Mouse (Mus musculus) thymus, adult 2 months (tissue): ENCODE results near the gene Ubash3a. TPM values are rescaled to one million over a fixed set of nuclear protein-coding genes. Genes with fewer than 3 reads are reported as not detected.
A peak's percentile ranks its signal among the peaks of the same experiment; 100 is the strongest.
"Not testable (repeated sequence)": the region's sequence is repeated elsewhere in the genome, so short reads cannot be mapped to it uniquely, and the experiment has no call there.

ENCODE experiments used
- DNase-seq: peaks from one replicate; pipeline ENCODE4 v3.0.0; 2021
- H3K27ac ChIP-seq: fragments of 200-500 bp; 2 replicates; pipeline ENCODE4 v1.5.1; 2012; ENCODE audit warnings: low read length, control low read depth; ENCODE audit not compliant: control insufficient read depth, insufficient read depth
- H3K27me3 ChIP-seq: fragments of 200-500 bp; 2 replicates; pipeline ENCODE4 v1.6.1; 2012; ENCODE audit warnings: mild to moderate bottlenecking, low read length, moderate library complexity, mixed read lengths; ENCODE audit not compliant: control insufficient read depth, insufficient read depth
- H3K36me3 ChIP-seq: fragments of 200-500 bp; 2 replicates; pipeline ENCODE4 v1.6.1; 2012; ENCODE audit warnings: mild to moderate bottlenecking, low read length, moderate library complexity; ENCODE audit not compliant: control insufficient read depth, insufficient read depth
- H3K4me1 ChIP-seq: fragments of 200-500 bp; replicated peaks from 2 replicates; pipeline ENCODE4 v1.6.1; 2012; ENCODE audit warnings: low read length; ENCODE audit not compliant: control insufficient read depth, insufficient read depth
- H3K4me3 ChIP-seq: fragments of 200-500 bp; 2 replicates; pipeline ENCODE4 v1.5.1; 2012; ENCODE audit warnings: mild to moderate bottlenecking, low read length, control low read depth, moderate library complexity; ENCODE audit not compliant: control insufficient read depth, insufficient read depth
- CTCF ChIP-seq: fragments of 200-500 bp; IDR thresholded peaks from 2 replicates; pipeline ENCODE4 v1.5.1; 2012; ENCODE audit warnings: mild to moderate bottlenecking, control low read depth, low read length, moderate library complexity, borderline replicate concordance; ENCODE audit not compliant: control insufficient read depth, poor library complexity, insufficient read depth; ENCODE audit errors: extremely low read depth
- POLR2A ChIP-seq: fragments of 200-500 bp; IDR thresholded peaks from 2 replicates; pipeline ENCODE4 v1.6.1; 2012; ENCODE audit warnings: mild to moderate bottlenecking, low read length, control low read depth, moderate library complexity; ENCODE audit not compliant: control insufficient read depth, poor library complexity, insufficient read depth; ENCODE audit errors: extremely low read depth
- WGBS: fragments of 180-500 bp; shearing (Covaris S2); methylation state at CpG from one replicate; pipeline ENCODE4 v1.1.7; 2018; 5-methylcytosine and 5-hydroxymethylcytosine counted together
- polyA plus RNA-seq: library from polyadenylated mRNA; depleted of rRNA; stranded (reverse); fragments of >200 nt; gene quantifications from 2 replicates; pipeline ENCODE4 v1.2.3, GENCODE M21; 2012

Gene Ubash3a
- polyA plus RNA-seq, 1 experiment = 95.5 TPM

- Histone ChIP-seq H3K27me3 (no peaks in the 10 kb centered on the region), H3K4me3 (no peak overlapping the region), H3K4me1 (peaks cover 18% of the 10 kb centered on the region), H3K36me3 (no peaks in the 10 kb centered on the region), H3K27ac (no peak overlapping the region)
- 96% methylated on average over 4 of the region's 4 CpGs for WGBS
- TF ChIP-seq POLR2A = no peak
- no peak for TF ChIP-seq CTCF
- no peak for DNase-seq
Measured at GRCm38 (mm10) chr17:31270246-31270645, 62.6 kb downstream of the Ubash3a start.

DNA sequence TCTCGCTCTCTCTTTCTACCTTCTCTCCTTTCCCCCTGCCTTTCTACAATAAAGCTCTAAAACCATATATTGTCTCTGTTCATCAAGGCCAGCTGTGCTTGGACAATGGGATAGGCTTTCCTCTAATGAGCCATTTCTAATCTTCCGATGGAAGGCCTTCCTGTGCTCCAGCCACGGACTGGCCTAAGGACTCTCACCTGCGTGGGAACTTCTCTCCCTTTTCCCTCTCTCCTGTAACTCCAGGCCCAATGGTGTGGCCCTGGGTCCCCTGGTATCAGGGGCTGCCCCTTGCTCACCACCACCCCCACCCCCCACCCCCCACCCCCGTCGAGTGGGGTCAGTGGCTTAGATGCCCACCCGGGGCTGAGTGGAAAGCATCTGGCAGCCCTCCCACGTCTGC, 63.1 kb downstream of the Ubash3a start:
- not testable (repeated sequence) for DNase-seq, H3K36me3 ChIP-seq, H3K27me3 ChIP-seq, H3K4me3 ChIP-seq, H3K27ac ChIP-seq
- 89% methylated on average over 7 of the region's 8 CpGs for WGBS
- peaks cover 16% of the 10 kb centered on the region for H3K4me1 ChIP-seq

- WGBS = 66% methylated on average over 7 of the region's 7 CpGs
- H3K4me1 ChIP-seq = peaks cover 12% of the 10 kb centered on the region
- TF ChIP-seq POLR2A (no peak), CTCF (no peak)
- no peaks in the 10 kb centered on the region for H3K36me3 ChIP-seq
- H3K4me3 ChIP-seq = no peak overlapping the region
- no peak for DNase-seq
- H3K27me3 ChIP-seq = no peaks in the 10 kb centered on the region
- no peak overlapping the region for H3K27ac ChIP-seq
Measured at GRCm38 (mm10) chr17:31271136-31271851, 63.6 kb downstream of the Ubash3a start.

- H3K27ac ChIP-seq = no peak overlapping the region
- TF ChIP-seq CTCF = no peak
- TF ChIP-seq POLR2A = no peak
- 93% methylated on average over 9 of the region's 9 CpGs for WGBS
Measured at GRCm38 (mm10) chr17:31272416-31273165, 64.9 kb downstream of the Ubash3a start.

DNA sequence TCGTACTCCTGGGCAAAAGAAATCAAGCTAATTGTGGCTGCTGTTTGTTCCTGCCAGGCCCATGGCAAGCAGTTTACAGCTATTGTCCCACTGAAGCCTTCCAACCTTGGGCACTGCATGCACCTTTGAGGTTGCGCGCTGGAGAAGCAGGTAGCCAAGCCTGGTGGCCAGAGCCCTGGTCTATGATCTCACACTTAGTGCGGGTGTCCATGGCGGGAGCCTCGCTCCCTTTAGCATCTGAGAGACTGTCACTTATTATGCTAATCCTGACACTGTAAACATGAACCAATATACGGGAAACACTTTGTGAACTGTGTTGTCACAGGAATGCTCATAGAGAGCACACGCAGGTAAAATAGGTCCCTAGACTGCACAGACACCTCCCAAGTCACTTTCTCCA, 66.0 kb downstream of the Ubash3a start:
- no peak overlapping the region for H3K27ac ChIP-seq
- TF ChIP-seq CTCF (no peak), POLR2A (no peak)
- H3K4me3 ChIP-seq = no peak overlapping the region
- 95% methylated on average over 8 of the region's 8 CpGs for WGBS
- peaks cover 22% of the 10 kb centered on the region for H3K4me1 ChIP-seq
- no peaks in the 10 kb centered on the region for H3K27me3 ChIP-seq
- DNase-seq = no peak
- no peaks in the 10 kb centered on the region for H3K36me3 ChIP-seq

More at GRCm38 (mm10) chr17:31272416-31273165, 64.9 kb downstream of the Ubash3a start:
- H3K27me3 ChIP-seq = no peaks in the 10 kb centered on the region
- H3K36me3 ChIP-seq = no peaks in the 10 kb centered on the region
- H3K4me1 ChIP-seq = peaks cover 20% of the 10 kb centered on the region
- DNase-seq = no peak
- H3K4me3 ChIP-seq = no peak overlapping the region

DNA sequence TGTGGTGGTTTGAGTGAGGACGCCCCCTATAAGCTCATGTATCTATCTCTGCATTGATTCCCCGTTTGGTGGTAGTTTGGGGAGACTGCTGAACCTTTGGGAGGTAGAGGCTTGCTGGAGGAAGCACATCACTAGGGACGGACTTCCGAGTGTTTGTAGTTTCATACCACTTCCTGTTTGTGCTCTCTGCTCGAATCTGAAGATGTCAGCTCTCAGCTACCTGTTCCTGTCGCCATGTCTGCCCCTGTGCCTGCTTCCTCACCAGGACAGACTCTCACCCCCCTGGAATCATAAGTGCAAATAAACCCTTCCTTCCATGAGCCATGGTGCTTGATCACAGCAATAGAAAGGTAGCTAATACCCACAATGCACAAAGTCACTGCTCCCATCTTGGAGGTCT, 67.5 kb downstream of the Ubash3a start:
- Histone ChIP-seq H3K27ac (no peak overlapping the region), H3K4me1 (peaks cover 22% of the 10 kb centered on the region), H3K36me3 (no peaks in the 10 kb centered on the region), H3K27me3 (no peaks in the 10 kb centered on the region), H3K4me3 (no peak overlapping the region)
- WGBS = 35% methylated on average over 6 of the region's 6 CpGs
- no peak for TF ChIP-seq CTCF
- TF ChIP-seq POLR2A = no peak
- DNase-seq = peak; percentile 44
